Mouse (Mus musculus): ENCODE measurements around the gene Map4k2.
A peak's percentile ranks its signal among the peaks of the same experiment; 100 is the strongest.

The Map4k2 gene

DNA sequence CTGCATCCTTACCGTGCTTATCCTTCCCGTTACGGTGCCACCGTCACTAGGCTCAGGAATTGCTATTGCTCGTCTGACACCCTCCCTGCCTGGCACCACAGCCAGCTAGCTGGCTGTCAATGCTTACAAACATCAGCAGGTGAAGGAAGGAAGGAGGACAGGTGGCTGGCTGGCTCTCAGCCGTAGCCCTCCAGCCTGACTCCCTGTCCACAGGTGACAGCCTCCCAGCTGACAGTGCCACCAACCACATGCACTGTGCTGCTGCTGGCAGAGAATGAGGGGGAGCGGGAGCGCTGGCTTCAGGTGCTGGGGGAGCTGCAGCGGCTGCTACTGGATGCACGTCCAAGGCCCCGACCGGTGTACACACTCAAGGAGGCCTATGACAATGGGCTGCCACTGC lies 22.8 kb upstream of the Map4k2 start:
- no peak for DNase-seq

DNA sequence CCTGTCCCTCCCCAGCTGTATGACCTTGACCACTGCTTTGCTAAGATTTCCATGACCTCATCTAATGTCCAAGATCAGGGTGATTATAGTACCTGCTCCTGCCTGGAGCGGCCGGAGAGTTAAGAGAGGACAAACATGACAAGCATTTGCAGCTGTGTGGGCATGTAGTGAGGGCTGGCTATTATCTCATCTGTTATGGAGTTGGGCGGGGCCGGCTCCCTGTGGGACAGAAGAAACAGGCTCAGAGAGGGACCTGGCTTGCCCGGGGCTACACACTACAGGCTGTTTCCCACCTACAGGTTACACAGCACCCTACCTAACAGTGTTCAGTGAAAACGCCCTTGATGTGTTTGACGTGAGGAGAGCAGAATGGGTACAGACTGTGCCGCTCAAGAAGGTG lies 19.6 kb upstream of the Map4k2 start:
- DNase-seq: no peak

DNA sequence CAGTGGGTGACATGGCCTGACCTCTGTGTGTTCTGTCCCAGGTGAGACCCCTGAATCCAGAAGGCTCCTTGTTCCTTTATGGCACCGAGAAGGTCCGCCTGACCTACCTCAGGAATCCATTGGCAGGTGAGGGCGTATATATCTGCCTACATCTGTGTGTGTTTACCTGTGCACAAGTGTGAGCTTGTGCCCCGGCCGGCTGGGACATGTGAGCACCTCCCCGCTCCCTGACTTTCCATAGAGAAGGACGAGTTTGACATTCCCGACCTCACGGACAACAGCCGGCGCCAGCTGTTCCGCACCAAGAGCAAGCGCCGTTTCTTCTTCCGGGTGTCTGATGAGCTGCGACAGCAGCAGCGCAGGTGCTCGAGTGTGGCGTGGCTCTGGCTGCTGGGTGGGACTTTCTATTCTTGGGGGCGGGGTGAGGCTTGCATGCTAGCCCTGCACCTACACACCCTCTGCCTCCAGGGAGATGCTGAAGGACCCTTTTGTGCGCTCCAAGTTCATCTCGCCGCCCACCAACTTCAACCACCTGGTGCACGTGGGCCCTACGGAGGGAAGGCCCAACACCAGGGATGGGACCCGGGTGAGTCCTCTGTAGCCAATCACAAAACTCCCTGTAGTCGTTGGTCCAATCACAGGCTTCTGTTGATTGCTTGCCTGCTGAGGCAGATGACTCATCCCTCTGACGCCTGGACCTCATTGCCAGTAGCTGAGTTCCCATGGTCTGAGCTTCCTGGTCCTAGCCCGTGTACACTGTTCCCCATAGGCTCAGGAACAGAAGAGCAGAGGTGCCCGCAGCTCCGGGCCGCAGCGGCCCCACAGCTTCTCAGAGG lies 18.9 kb upstream of the Map4k2 start:
- no peak for DNase-seq

DNA sequence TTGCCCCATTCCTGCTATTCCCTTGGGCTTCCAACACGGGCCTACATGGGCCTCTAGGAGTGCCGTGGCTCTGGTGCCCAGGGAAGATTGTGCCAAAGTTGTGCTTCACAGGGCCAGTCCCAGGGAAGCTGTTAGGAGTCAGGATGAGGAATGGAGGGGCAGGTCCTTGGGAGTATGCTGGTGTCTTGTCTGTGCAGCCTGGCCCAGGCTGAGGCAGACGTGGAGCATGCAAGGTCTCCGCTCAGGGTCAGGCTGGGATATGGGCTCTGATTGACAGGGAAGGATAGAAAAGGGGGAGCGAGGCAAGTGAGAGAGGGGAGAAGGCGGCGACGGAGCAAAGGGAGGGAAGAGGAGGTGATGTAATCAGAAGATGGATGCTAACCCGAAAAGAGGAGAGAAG lies 16.2 kb upstream of the Map4k2 start:
- DNase-seq: no peak

DNA sequence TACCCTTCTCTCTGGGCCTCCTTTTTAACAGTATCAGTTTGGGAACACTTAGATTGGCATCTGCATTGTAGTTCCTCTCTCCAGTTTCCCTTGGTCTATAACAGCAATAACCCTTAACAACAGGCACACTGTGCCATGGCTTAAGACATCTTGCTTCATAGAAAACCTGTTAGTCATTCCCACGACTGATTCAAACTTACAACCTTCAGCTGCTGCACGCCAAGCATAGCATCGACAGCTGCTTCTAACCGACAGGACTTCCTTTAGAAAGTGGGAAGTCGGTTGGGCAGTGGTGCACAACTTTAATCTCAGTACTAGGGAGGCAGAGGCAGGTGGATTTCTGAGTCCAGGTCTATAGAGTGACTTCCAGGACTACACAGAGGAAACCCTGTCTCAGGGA lies 9.8 kb upstream of the Map4k2 start:
- DNase-seq: no peak

DNA sequence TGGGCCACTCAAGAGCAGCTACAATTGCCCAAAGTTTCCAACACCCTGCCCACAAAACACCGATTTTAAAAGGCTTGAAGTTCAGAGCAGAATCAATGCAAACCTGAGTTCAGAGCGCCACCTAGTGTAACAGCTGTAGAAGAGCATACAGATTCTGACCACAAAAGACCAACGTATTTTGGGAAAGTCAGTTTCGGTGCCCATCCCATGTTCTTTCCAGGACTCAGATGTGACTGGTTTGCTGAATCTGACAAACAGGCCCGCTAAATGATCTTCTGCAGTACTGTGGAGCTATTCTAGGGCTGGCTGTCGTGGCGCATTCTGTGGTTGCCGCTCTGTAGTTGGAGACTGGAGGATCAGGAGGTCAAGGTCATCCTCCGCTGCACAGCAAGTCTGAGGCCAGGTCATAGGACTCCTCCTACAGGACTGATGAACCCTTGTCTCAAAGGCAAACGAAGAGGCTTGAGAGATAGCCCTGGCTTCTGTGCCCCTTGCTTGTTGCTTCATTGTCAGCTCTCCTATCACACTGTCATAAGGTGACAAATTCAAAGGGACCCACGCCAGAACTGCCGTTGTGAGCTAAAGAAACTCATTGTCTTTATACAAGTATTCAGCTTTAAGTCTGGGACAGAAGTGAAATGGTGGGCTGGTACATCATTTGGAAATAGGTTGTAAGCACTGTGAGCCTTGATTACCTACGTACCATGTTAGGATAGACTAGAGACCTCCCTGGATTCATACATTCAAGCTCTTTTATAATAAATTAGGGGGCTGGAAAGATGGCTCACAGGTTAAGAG lies 9.0 kb upstream of the Map4k2 start:
- DNase-seq: peak; percentile 74

DNA sequence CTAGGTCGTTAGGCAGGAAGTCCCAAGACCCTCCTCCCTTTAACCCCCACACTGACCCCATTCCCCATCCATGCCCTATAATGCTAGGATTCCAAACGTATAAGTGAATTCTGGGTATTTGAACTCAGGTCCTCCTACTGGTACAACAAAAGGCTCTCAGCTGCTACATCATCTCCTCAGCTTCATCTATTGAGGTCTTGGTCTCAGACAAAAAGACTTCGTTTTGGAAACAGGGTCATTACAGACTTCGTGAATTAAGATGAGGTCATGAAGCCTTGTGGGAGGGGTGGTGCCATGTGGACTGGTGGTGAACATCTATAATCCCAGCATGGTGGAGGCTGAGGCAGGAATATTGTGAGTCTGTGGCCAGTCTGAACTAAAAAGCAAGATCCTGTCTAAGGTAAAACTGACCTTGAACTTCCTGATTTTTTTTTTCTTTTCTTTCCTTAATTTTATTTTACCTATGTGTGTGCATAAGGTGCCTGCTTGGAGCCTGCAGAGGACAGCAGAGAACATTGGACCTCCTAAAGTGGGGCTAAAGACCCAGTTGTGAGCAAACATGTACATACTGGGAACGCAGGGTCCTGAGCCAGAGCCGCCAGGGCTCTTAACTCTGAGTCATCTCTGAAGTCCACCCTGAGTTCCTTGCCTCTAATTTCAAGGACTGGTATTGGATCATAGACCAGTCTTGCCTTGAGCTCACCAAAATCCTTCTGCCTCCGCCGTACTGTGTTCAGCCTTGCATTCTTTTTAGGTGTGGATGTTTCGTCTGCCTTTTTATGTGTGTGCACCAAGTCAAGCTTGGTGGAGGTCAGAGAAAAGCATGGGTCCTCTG lies 7.0 kb upstream of the Map4k2 start:
- no peak for DNase-seq

DNA sequence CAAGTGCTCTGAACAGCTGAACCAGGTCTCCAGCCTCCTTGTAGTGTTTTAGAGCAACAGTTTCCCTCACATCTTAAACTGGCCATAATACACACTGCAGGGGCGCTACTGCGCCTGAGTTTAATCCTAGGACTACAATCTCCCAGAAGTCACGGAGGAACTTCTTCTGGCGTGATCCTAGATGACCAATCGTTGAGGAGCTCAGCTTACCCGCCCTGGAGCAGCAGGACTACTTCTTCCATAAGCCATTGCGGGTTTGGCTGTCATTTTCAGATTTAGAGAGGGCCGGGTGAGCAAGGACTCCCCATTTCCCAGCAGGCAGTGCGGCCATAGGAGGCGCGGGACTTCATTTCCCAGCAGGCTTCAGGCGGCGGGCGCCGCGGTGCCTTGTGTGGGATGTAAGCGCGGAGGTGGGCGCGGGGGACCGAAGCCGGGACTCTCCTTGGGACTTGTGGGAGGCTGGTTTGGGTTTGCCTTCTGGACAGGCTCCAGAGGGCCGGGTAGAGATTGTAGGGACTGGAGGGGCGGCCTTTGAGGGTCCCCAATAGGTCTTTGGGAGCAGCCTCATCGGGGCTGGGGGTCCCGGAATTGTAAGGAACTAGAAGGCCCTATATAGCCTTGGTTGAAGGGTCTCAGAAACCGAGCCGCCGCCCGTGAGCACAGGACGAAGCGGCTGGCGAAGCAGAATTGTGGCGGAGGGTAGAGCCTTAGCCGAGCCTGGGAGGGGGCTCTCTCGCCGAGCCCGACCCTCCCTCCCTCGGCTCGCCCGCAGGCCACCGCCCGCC lies 6.1 kb upstream of the Map4k2 start, which contains the start of gene Men1:
Gene Men1 (plus strand): TSS at position 307 of the 785 bp plus-strand sequence.
- DNase-seq: peak; percentile 92

DNA sequence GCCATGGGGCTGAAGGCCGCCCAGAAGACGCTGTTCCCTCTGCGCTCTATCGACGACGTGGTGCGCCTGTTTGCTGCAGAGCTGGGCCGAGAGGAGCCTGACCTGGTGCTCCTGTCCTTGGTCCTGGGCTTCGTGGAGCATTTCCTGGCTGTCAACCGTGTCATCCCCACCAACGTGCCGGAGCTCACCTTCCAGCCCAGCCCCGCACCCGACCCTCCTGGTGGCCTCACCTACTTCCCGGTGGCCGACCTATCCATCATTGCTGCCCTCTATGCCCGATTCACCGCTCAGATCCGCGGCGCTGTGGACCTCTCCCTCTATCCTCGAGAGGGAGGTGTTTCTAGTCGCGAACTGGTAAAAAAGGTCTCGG lies 5.5 kb upstream of the Map4k2 start:
- peak; percentile 45 for DNase-seq

DNA sequence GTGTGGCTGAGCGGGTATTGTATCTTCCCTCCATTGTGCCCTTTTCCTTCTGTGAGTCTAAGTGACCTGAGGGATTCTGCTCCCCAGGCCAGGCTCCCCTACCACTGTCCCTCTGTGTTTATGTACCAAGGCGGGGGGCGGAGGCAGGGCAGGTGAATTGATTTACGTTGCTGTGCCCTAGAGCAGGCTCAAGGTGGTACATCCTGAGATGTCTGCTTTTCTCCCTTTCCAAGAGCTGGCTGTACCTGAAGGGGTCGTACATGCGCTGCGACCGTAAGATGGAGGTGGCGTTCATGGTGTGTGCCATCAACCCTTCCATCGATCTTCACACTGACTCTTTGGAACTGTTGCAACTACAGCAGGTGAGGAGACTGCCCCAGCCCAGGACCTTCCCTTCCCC lies 4.0 kb upstream of the Map4k2 start:
- DNase-seq: no peak

DNA sequence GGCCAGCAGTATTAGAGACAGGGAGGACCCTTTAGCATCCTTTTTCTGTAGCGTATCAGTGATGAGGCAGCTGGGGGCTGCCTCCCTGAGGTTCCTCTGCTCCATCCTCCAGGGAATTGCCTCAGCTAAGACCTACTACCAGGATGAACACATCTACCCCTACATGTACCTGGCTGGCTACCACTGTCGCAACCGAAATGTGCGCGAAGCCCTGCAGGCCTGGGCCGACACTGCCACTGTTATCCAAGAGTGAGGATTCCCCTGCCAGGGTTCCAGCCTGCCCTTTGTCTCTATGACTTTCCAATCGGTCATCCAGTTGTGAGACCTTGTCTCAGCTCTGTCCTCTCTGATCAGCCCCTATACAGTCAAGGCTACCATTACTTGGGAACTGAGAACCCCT lies 2.8 kb upstream of the Map4k2 start:
- DNase-seq: no peak

DNA sequence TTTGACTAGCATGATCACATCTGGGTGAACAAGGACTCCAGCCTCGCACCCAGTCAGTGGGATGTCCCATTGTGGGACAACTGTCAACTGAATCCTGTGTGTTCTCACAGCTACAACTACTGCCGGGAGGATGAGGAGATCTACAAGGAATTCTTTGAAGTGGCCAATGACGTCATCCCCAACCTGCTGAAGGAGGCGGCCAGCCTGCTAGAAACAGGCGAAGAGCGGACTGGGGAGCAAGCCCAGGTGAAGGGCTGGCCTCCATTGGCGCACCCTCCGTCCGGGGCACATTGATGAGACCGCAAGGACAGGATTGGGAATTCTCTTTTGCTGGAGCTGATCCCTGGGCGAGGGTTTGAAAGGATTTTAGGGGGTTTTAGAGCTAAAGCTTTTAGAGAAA lies 2.2 kb upstream of the Map4k2 start:
- no peak for DNase-seq

DNA sequence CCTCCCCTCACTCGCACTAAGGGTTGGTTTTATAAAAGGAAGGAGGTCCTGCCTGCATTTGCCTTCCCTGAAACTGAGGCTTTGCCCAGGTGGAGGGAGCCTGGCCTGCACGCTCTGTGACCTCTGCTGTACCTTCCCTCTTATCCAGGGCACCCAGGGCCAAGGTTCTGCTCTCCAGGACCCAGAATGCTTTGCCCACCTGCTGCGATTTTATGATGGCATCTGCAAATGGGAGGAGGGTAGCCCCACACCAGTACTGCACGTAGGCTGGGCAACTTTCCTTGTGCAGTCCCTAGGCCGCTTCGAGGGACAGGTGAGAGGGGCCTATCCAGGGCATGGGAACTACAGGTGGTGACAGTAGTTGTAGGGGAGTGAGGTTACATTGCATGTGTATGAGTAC lies 1.7 kb upstream of the Map4k2 start:
- no peak for DNase-seq

DNA sequence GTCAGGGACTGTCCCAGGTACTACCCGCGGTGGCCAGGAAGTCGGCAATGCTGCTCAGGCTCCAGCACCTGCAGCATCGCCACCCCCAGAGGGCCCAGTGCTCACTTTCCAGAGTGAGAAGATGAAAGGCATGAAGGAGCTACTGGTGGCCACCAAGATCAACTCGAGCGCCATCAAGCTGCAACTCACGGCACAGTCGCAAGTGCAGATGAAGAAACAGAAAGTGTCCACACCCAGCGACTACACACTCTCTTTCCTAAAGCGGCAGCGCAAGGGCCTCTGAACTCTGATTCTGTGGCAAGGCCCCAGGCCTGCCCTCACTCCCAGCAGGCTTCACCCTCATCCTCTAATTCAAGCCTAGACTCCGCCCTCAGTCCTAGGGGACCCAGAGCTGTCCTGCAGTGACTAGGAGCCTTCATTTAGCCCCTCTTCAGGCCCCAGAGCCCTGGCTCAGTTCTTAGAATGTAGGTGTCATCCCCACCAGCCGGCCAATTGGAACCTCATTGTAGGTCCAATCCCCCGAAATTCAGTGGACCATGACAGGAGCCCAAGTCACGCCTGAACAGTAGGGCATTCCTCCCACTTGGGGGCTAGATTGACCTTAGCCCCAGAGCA lies 938 bp upstream of the Map4k2 start:
- peak; percentile 77 for DNase-seq

DNA sequence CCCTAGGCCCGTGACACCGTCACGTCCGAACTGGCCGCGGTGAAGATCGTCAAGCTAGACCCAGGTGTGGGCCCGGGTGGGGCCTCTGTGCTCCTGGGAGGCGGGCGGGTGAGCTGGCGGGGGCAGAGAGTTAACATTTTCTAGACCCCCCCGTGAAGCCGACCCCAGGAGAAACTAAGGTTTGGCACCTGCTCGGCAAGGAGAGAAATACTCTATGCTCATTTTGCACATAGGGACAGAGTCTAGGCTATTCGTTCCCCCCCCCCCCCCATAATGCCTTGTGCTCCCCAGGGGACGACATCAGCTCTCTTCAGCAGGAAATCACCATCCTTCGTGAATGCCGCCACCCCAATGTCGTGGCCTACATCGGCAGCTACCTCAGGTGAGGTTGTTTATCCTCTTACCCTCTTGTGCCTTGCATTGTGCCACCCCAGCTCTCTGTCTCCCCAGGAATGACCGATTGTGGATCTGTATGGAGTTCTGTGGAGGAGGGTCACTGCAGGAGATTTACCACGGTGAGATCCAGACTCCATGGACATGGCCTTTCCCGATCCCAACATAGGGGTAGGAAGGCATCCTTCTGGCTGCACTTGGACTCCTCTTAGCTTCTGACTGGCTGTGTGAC lies 630 bp downstream of the Map4k2 start:
- DNase-seq: peak; percentile 51

DNA sequence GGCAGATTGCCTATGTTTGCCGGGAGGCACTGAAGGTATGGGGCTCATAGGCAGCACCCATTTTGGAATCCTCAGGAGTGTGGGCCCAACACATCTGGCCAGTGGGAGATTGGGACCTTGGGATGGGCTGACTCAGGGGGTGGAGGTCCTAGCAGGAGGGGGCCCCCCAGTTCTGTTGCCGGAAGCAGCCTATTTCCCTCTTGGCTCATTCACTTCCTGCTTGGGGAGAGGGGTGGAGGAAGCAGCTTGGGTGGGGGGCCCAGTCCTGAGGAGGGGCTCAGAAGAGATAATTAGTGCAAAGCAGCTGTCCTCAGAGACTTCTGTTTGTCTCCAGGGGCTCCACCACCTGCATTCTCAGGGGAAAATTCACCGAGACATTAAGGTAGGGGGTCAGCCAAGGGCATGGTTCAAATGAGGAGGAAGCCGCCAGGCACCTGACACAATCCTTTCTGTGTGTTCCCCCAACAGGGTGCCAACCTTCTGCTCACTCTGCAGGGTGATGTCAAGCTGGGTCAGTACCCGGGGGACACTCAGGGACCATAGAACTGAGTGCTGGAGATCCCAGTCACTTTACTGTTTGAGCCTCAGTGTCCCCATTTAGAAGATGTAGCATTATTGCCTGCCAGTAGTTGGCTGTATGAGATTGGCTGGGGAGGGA lies 1.5 kb downstream of the Map4k2 start:
- DNase-seq: peak; percentile 72

DNA sequence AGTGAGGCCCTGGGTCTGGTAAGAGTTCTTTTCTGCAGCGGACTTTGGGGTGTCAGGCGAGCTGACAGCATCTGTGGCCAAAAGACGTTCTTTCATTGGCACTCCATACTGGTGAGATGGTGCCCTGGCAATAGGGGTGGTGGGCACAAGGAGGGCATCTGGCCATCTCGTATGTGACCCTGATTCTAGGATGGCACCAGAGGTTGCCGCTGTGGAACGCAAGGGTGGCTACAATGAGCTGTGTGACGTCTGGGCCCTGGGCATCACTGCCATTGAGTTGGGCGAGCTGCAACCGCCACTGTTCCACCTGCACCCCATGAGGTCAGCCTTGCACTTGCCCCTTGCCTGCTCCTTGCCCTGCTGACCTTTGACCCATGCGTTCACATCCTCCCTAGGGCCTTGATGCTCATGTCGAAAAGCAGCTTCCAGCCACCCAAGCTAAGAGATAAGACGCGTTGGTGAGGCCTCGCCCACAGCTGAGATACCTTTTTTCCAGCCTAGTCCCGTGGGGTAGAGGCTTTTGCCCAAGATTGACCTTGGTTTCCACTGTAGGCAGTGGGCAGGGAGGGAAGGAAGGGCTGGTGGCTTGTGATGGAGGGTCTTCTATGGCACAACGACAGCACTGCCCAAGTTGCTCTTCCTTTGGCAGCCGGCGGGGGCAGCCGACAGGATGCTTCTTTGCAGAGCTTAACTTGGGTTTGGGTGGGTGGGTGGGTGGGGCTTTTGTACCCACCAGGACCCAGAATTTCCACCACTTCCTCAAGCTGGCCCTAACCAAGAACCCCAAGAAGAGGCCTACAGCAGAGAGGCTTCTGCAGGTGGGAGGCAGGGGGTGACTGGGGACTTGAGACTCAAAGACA lies 2.4 kb downstream of the Map4k2 start:
- peak; percentile 56 for DNase-seq

DNA sequence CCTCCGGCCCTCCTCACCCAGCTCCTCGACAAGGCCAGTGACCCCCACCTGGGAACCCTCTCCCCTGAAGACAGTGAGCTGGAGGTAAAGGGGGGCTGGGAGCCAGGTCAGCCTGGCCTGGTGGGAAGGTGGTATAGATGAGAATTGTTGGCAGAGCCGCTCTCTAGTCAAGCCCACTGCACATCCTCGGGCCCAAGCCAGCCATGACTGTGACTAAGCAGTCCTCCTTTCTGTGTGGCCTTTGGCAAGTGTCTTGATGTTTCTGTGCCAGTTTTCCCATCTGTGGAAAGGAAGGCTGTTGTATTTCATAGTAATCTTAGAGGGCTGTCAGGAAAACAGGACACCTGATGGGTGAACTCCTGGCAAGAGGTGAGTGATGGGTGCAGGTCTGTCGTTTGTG lies 3.1 kb downstream of the Map4k2 start:
- no peak for DNase-seq

DNA sequence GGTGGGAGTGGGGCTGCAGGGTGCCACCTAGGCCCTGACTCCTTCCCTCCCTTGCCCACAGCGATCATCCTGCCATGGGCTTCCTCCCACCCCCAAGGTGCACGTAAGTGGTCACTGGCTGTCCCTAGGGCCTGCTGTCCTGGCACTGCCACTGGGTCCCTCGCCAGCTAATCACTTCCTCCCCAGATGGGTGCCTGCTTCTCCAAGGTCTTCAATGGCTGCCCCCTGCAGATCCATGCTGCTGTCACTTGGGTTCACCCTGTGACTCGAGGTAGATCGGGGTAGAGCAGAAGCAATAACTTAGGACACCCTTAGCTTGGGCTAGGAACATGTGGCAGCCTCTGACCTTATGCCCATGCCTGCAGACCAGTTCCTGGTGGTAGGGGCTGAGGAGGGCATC lies 5.1 kb downstream of the Map4k2 start:
- DNase-seq: no peak

DNA sequence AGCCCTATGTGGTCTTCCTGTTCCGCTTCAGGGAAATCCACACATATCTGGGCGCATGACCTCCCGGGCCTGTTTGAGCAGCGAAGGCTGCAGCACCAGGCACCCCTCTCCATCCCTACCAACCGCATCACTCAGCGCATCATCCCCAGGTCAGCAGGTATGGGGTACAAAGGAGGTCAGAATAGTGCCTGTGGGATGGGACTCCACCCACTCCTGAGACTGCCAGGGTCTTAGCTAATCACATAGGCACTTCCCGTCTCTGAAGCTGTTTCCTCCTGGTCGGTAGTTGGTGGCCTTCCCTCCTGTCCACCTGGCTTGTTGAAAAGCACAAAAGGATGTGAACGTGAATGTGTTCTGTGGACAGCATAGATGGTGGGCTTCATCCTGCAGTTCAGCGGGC lies 5.7 kb downstream of the Map4k2 start:
- no peak for DNase-seq
